21 mouse cellular contexts compared by ENCODE assay signal in the genomic region with DNA sequence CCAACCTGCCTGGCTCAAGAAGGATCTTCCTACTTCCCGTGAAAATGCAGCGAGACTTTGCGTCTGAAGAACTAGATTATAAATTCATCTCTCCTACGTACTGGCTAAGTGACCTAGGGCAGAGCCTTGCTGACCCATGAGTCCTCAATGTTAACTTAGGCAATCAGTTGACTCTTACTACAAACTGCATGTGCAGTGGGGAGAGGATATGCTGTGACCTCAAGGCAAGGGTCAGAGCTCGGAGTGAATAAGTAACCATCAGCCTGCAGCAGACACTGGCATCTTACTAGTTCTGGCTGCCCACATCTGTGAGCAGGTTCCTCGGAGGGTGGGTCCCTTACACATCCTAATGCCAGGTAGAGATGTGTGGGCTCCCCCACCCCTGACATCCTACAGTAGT.
DNase-seq lines count a peak whose midpoint lies in the region; ATAC-seq and TF ChIP-seq lines count a peak whose summit lies in the region.
"Had no signal": no experiment of that assay in that cellular context is flagged by ENCODE, and none has a peak within 500 bp of the region (broad histone marks: within the 10 kb centered on the region; RNA-seq: fewer than 3 reads in every experiment).

No protein-coding gene starts in this region.

- H3K27me3 ChIP-seq in intestine, postnatal 0 days (replicated peaks; ENCODE audit: control insufficient read depth, insufficient read depth, low read length), result no peaks in the 10 kb centered on the region
- H3K27me3 ChIP-seq in kidney, embryonic 15.5 days, result no peaks in the 10 kb centered on the region
- no peaks in the 10 kb centered on the region for H3K27me3 ChIP-seq in liver, postnatal 0 days (ENCODE audit: insufficient read depth, low read length)
- H3K27me3 ChIP-seq: heart, embryonic 13.5 days; midbrain, embryonic 13.5 days; neural tube, embryonic 12.5 days had no signal

- DNase-seq in kidney, postnatal 4 days, result peak; percentile 37 to 60
- no peak for DNase-seq in liver, postnatal 0 days
- DNase-seq in right cerebral cortex, adult 18-20 months, result no peak
- no peak for DNase-seq in lung, adult 18-20 months
- DNase-seq in lung, postnatal 10 days, result no peak
- DNase-seq: adrenal gland, postnatal 36 days; cerebellum, adult 11-12 months; cerebellum, postnatal 14 days; gastrocnemius, adult 2 months; heart, postnatal 36 days; layer of hippocampus, postnatal 36 days; lung, postnatal 14 days; right cerebral cortex, postnatal 14 days; spleen, adult 18-20 months; thymus, adult 2 months had no signal

- H3K4me1 ChIP-seq in intestine, postnatal 0 days (replicated peaks; ENCODE audit: control insufficient read depth, insufficient read depth, low read length), result no peaks in the 10 kb centered on the region; the same call in 1 of the 2 replicates
- peaks cover 62% of the 10 kb centered on the region for H3K4me1 ChIP-seq in kidney, embryonic 15.5 days
- H3K4me1 ChIP-seq in liver, postnatal 0 days (ENCODE audit: insufficient read depth), result peaks cover 5% of the 10 kb centered on the region; the same call in 1 of the 2 replicates

- no peak overlapping the region for H3K9ac ChIP-seq in intestine, postnatal 0 days (ENCODE audit: low read depth, low read length)
- H3K9ac ChIP-seq in kidney, embryonic 15.5 days, result no peak overlapping the region
- H3K9ac ChIP-seq in liver, postnatal 0 days (replicated peaks), result no peak overlapping the region
- H3K9ac ChIP-seq: heart, embryonic 13.5 days; midbrain, embryonic 13.5 days; neural tube, embryonic 12.5 days had no signal

- H3K9me3 ChIP-seq in intestine, postnatal 0 days (ENCODE audit: control insufficient read depth), result no peaks in the 10 kb centered on the region
- no peaks in the 10 kb centered on the region for H3K9me3 ChIP-seq in kidney, embryonic 15.5 days (replicated peaks)
- no peaks in the 10 kb centered on the region for H3K9me3 ChIP-seq in liver, postnatal 0 days (ENCODE audit: low read length)
- H3K9me3 ChIP-seq: heart, embryonic 13.5 days; midbrain, embryonic 13.5 days; neural tube, embryonic 12.5 days had no signal

- WGBS in intestine, postnatal 0 days, result 43% methylated on average over 6 of the region's 6 CpGs
- WGBS in kidney, embryonic 15.5 days, result 61% methylated on average over 6 of the region's 6 CpGs
- 53% methylated on average over 6 of the region's 6 CpGs for WGBS in liver, postnatal 0 days (ENCODE audit: insufficient replicate concordance)

- ATAC-seq in intestine, postnatal 0 days, result peak; percentile 84
- peak; percentile 37; the same call in 1 of the 2 replicates for ATAC-seq in kidney, embryonic 15.5 days (replicated peaks; ENCODE audit: low FRiP score)
- peak; percentile 90 for ATAC-seq in liver, postnatal 0 days
- ATAC-seq: hindbrain, postnatal 0 days; midbrain, embryonic 13.5 days had no signal

- H3K4me3 ChIP-seq in intestine, postnatal 0 days (ENCODE audit: low read depth, low read length), result no peak overlapping the region
- no peak overlapping the region for H3K4me3 ChIP-seq in kidney, embryonic 15.5 days (replicated peaks)
- H3K4me3 ChIP-seq in liver, postnatal 0 days (ENCODE audit: low read depth, low read length), result no peak overlapping the region
- H3K4me3 ChIP-seq: gastrocnemius, adult 2 months; heart, embryonic 13.5 days; midbrain, embryonic 13.5 days; neural tube, embryonic 12.5 days had no signal

- H3K4me2 ChIP-seq in intestine, postnatal 0 days (replicated peaks; ENCODE audit: low read depth), result peak overlapping the region; percentile 30; the same call in 1 of the 2 replicates
- H3K4me2 ChIP-seq in kidney, embryonic 15.5 days, result no peak overlapping the region
- no peak overlapping the region for H3K4me2 ChIP-seq in liver, postnatal 0 days (ENCODE audit: low read depth, low read length)
- H3K4me2 ChIP-seq: heart, embryonic 13.5 days; midbrain, embryonic 13.5 days; neural tube, embryonic 12.5 days had no signal

- TF ChIP-seq CTCF in intestine, postnatal 0 days (IDR thresholded peaks at IDR 0.05; ENCODE audit: low read depth), result no peak
- TF ChIP-seq CTCF in liver, postnatal 0 days (IDR thresholded peaks at IDR 0.05; ENCODE audit: low read depth), result no peak

- no peak for TF ChIP-seq EP300 in liver, postnatal 0 days (IDR thresholded peaks at IDR 0.05; ENCODE audit: low read depth)

- H3K36me3 ChIP-seq in intestine, postnatal 0 days (ENCODE audit: control insufficient read depth, insufficient read depth), result no peaks in the 10 kb centered on the region
- no peaks in the 10 kb centered on the region for H3K36me3 ChIP-seq in kidney, embryonic 15.5 days
- no peaks in the 10 kb centered on the region for H3K36me3 ChIP-seq in liver, postnatal 0 days (replicated peaks; ENCODE audit: insufficient read depth, low read length)
- H3K36me3 ChIP-seq: heart, embryonic 13.5 days; midbrain, embryonic 13.5 days; neural tube, embryonic 12.5 days had no signal

- peak overlapping the region; percentile 89 for H3K27ac ChIP-seq in intestine, postnatal 0 days (ENCODE audit: low read depth, low read length)
- H3K27ac ChIP-seq in kidney, embryonic 15.5 days, result peak overlapping the region; percentile 52
- no peak overlapping the region for H3K27ac ChIP-seq in liver, postnatal 0 days (ENCODE audit: low read depth)
- H3K27ac ChIP-seq: gastrocnemius, adult 2 months; heart, embryonic 13.5 days; hindbrain, postnatal 0 days; midbrain, embryonic 13.5 days; neural tube, embryonic 12.5 days had no signal

Comparison
In these comparisons a context has a peak if more than half of its experiments do, and no peak if none do; other contexts are left out.
1. ATAC-seq: peak in every context shown above with its lines; median percentile 90 in liver, postnatal 0 days; 84 in intestine, postnatal 0 days; 37 in kidney, embryonic 15.5 days.
2. DNase-seq: peak in kidney, postnatal 4 days (2 of 2); none in liver, postnatal 0 days (single experiment), right cerebral cortex, adult 18-20 months (single experiment), lung, adult 18-20 months (0 of 2) and lung, postnatal 10 days (single experiment).